Mouse (Mus musculus) ES-Bruce4 (cell line): ENCODE measurements at regions not wholly inside any gene's neighbourhood (a gene's known extent, or its start where the extent isn't known, plus 50 kb on each side); places are given as distances from the start of the nearest gene placed in this dataset.

Source experiments
- H3K27ac ChIP-seq: 2 replicates; pipeline ENCODE4 v1.5.1; 2012; ENCODE audit warnings: low read length, inconsistent platforms; ENCODE audit not compliant: insufficient read depth
- H3K27me3 ChIP-seq: 2 replicates; pipeline ENCODE4 v1.6.1; 2012; ENCODE audit warnings: mild to moderate bottlenecking, low read length, inconsistent platforms; ENCODE audit not compliant: control insufficient read depth, poor library complexity, insufficient read depth, severe bottlenecking
- H3K36me3 ChIP-seq: 2 replicates; pipeline ENCODE4 v1.6.1; 2012; ENCODE audit warnings: inconsistent platforms, mild to moderate bottlenecking, low read length, moderate library complexity; ENCODE audit not compliant: control insufficient read depth, poor library complexity, insufficient read depth, severe bottlenecking
- H3K4me1 ChIP-seq: one replicate; pipeline ENCODE4 v1.8.1; 2011; ENCODE audit warnings: low read length; ENCODE audit not compliant: control insufficient read depth, insufficient read depth
- H3K4me3 ChIP-seq: 2 replicates; pipeline ENCODE4 v1.5.1; 2011; ENCODE audit warnings: low read depth, mild to moderate bottlenecking, low read length
- H3K9ac ChIP-seq: 2 replicates; pipeline ENCODE4 v1.6.1; 2012; ENCODE audit warnings: low read depth, mild to moderate bottlenecking, inconsistent platforms; ENCODE audit not compliant: poor library complexity, severe bottlenecking
- H3K9me3 ChIP-seq: replicated peaks from 2 replicates; pipeline ENCODE4 v1.6.1; 2012; ENCODE audit warnings: mild to moderate bottlenecking, low read length, inconsistent platforms; ENCODE audit not compliant: control insufficient read depth, poor library complexity, insufficient read depth, severe bottlenecking
- CTCF ChIP-seq: IDR thresholded peaks from one replicate; pipeline ENCODE4 v1.8.1; 2011; ENCODE audit warnings: low read depth, low read length
- EP300 ChIP-seq: IDR thresholded peaks from 2 replicates; pipeline ENCODE4 v1.6.1; 2011; ENCODE audit warnings: low read depth, low read length; ENCODE audit not compliant: insufficient read depth
- POLR2A ChIP-seq: IDR thresholded peaks from one replicate; pipeline ENCODE4 v1.8.1; 2011; ENCODE audit warnings: low read length; ENCODE audit not compliant: insufficient read depth

GRCm38 (mm10) chr12:70609116-70609871 is 156.4 kb downstream of the Tmx1 start:
- TF ChIP-seq POLR2A: no peak
- TF ChIP-seq EP300: no peak
- no peak overlapping the region for H3K4me3 ChIP-seq
- H3K27ac ChIP-seq: no peak overlapping the region
- no peaks in the 10 kb centered on the region for H3K27me3 ChIP-seq
- H3K9ac ChIP-seq: no peak overlapping the region
- H3K36me3 ChIP-seq: no peaks in the 10 kb centered on the region
- no peaks in the 10 kb centered on the region for H3K9me3 ChIP-seq
- no peaks in the 10 kb centered on the region for H3K4me1 ChIP-seq

GRCm38 (mm10) chr12:70611891-70612290 is 159.0 kb downstream of the Tmx1 start:
- Histone ChIP-seq H3K4me3 (no peak overlapping the region), H3K27me3 (no peaks in the 10 kb centered on the region; the same call in 1 of the 2 replicates), H3K4me1 (no peaks in the 10 kb centered on the region), H3K9me3 (no peaks in the 10 kb centered on the region), H3K27ac (no peak overlapping the region), H3K9ac (no peak overlapping the region), H3K36me3 (no peaks in the 10 kb centered on the region)
- TF ChIP-seq CTCF (no peak), POLR2A (no peak), EP300 (no peak)

GRCm38 (mm10) chr12:70613244-70613643 is 160.3 kb downstream of the Tmx1 start:
- Histone ChIP-seq H3K9ac (no peak overlapping the region), H3K27me3 (no peaks in the 10 kb centered on the region; the same call in 1 of the 2 replicates), H3K4me3 (no peak overlapping the region), H3K9me3 (no peaks in the 10 kb centered on the region), H3K36me3 (no peaks in the 10 kb centered on the region), H3K4me1 (no peaks in the 10 kb centered on the region), H3K27ac (no peak overlapping the region)
- TF ChIP-seq POLR2A: no peak
- no peak for TF ChIP-seq EP300
- no peak for TF ChIP-seq CTCF

- TF ChIP-seq EP300: no peak
- TF ChIP-seq POLR2A: no peak
- TF ChIP-seq CTCF: no peak
- no peak overlapping the region for H3K9ac ChIP-seq
- H3K9me3 ChIP-seq: no peaks in the 10 kb centered on the region
- H3K36me3 ChIP-seq: no peaks in the 10 kb centered on the region
- H3K27ac ChIP-seq: no peak overlapping the region
- no peaks in the 10 kb centered on the region for H3K4me1 ChIP-seq
- no peaks in the 10 kb centered on the region; the same call in 1 of the 2 replicates for H3K27me3 ChIP-seq
- no peak overlapping the region for H3K4me3 ChIP-seq
Observed at GRCm38 (mm10) chr12:70614101-70614500, 161.2 kb downstream of the Tmx1 start.

- Histone ChIP-seq H3K4me1 (no peaks in the 10 kb centered on the region), H3K27me3 (no peaks in the 10 kb centered on the region; the same call in 1 of the 2 replicates), H3K27ac (no peak overlapping the region), H3K9me3 (no peaks in the 10 kb centered on the region), H3K36me3 (no peaks in the 10 kb centered on the region), H3K4me3 (no peak overlapping the region), H3K9ac (no peak overlapping the region)
- TF ChIP-seq CTCF: no peak
- TF ChIP-seq EP300: no peak
- TF ChIP-seq POLR2A: no peak
Observed at GRCm38 (mm10) chr12:70614686-70615085, 161.8 kb downstream of the Tmx1 start.

GRCm38 (mm10) chr12:70615123-70615522 is 162.2 kb downstream of the Tmx1 start:
- no peak overlapping the region for H3K9ac ChIP-seq
- no peaks in the 10 kb centered on the region for H3K9me3 ChIP-seq
- no peaks in the 10 kb centered on the region; the same call in 1 of the 2 replicates for H3K27me3 ChIP-seq
- H3K4me3 ChIP-seq: no peak overlapping the region
- H3K36me3 ChIP-seq: no peaks in the 10 kb centered on the region
- no peak overlapping the region for H3K27ac ChIP-seq
- no peak for TF ChIP-seq EP300
- TF ChIP-seq CTCF: no peak
- no peak for TF ChIP-seq POLR2A
- no peaks in the 10 kb centered on the region for H3K4me1 ChIP-seq
